Mouse (Mus musculus): ENCODE measurements around the gene Ptpn22. TPM values are rescaled to one million over a fixed set of nuclear protein-coding genes. Genes with fewer than 3 reads are reported as not detected.
A peak's percentile ranks its signal among the peaks of the same experiment; 100 is the strongest.
"Not testable (repeated sequence)": the region's sequence is repeated elsewhere in the genome, so short reads cannot be mapped to it uniquely, and the experiment has no call there.

The Ptpn22 gene
- 1 to 10 TPM; 1.6 to 2.7 TPM for total RNA-seq (2021)
- 0.27 and 0.41 TPM in 2 replicates for polyA plus RNA-seq (2012; rRNA removed)
- long read RNA-seq, result 0 reads

DNA sequence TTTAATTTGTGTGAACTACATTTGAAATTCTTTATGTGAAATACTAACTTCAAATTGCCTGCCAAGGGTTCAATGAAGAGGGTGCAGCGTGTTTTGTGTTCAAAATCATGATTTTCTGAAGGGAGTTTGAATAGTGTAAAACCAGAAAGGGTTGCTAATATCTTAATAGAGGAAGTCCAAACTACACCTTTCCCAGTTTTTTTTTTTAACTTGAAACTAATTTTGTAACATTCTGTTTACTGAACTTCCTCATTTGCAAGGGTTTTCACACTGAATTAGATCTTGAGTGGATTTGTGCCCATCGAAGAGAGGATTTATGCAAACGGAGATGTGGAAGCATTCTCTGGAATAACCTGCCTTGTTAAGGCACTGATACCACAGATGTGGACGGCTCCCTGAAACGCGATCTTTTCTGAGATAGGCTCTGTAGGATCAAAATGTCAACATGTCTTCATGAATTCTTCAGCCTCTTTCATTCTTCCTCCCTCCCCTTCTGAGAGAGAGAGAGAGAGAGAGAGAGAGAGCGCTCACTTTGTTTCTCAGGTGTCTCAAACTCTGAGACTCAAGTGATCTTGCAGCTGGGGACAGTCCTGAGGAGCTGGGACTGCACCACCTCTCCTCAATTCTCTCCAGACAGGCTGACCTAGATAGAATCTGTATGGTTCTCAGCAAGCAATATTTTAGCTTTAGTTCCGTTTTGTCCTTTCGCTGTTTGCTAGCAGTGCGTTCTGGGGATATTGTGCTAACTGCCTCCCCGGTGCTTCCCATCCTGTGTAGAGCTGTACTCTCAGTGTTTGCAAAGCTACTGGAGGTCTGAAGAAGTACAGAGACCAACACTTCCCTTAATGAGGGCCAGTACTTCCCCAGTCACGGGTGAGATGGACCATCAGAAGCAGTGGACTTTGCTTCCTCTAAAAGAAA is at the start of gene Ptpn22:
TSS of gene Ptpn22 (plus strand) at position 915 of the 921 bp plus-strand sequence.
- peak; percentile 5 for DNase-seq

DNA sequence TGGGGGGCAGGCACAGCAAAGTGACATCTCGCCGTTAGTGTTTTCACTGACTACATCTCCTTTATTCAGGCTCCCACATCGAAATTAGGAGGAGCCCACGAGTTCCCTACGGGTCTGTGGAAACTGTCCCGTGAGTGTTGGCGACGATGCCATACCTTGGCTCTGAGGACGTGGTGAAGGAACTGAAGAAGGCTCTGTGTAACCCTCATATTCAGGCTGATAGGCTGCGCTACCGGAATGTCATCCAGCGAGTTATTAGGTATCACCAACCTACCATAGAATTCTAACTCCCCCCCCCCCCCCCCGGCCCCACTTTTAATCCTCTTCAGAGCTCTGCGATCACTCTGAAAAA is 49.8 kb upstream of the Ptpn22 start:
- DNase-seq, result no peak

DNA sequence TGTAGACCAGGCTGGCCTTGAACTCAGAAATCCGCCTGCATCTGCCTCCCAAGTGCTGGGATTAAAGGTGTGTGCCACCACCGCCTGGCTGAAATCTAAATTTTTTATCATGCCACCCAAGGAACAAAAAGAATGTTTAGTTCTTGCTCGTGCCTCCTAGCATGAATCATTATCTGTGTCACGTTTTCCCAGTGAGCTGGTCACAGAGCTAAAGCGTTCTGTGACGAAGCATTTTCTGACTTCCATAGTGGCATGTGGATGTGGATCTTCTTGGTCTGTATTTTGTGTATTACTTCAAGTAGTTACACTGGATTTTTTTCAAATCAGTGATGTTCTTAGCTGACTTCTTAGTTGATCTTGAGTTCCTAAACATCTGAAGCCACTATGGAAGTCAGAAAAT is 48.6 kb upstream of the Ptpn22 start:
- DNase-seq, result no peak

DNA sequence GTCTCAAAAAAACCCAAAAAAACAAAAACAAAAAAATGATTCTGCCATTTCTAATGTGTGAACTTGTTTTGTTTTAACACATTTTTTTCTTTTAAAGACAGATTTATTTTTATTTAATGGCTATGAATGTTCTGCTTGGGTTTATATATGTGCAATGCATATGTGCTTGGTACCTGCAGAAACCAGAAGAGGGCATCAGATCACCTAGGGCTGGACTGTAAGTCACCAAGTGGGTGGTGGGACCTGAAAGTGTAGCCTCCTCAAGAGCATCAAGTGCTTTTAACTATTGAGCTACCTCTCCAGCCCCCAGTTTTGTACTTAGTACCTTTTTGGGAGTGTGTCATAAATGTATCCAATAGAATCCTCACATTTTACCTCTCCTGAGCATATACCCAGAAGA is 32.0 kb upstream of the Ptpn22 start:
- no peak for DNase-seq

DNA sequence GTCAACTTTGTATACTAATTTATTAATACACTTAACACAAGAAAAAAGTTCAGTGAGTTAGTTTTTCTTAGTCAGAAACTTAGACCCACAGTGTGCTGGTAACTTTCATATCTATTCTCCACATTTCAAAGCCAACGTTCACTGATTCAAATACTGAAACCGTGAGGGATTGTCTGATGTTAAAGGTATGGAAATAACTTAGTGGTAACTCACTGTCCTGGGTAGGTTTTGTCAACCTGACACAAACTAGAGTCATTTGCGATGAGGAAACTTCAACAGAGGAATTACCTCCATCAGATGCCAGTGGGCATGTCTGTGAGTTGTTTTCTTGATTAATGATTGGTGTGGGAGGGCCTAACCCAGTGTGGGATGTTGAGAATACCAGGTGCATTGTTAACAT is 30.6 kb upstream of the Ptpn22 start:
- DNase-seq, result no peak

DNA sequence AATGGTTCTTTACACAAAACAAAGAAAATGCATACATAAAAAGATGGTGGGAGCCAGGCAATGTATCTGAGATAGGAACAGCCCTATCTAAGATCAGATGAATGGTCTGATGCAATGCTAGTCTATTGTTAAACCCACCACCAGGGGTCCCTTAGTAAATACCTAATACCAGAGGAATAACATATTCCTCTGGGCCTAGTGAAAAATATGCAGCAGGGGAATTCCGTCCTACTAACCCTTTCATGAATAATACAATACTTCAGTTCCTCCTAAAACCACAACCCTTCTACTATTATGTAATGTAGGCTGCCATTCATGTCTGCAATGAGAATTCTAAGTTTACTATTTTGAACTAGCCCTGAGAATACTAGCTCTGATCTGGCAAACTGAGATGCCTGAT is 28.9 kb upstream of the Ptpn22 start:
- DNase-seq, result not testable (repeated sequence)

DNA sequence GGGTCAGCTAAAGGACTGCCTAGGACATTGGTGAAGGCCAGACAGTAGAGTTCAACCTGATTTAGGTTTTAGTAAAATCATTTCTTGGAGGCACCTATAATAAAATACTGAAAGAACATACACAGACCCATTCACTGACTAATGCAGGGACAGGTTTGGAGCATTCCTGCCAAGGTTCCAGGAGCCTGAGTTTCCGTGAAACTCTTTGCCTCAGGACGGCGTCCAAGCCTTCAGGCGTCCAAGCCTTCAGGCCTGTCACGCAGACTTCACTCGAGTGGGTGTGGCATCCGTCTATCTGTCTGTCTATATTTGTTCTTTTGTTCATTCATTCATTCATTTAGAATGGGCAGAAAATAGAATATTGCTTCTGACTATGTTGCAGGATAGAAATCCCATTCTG is 28.4 kb upstream of the Ptpn22 start:
- no peak for DNase-seq

DNA sequence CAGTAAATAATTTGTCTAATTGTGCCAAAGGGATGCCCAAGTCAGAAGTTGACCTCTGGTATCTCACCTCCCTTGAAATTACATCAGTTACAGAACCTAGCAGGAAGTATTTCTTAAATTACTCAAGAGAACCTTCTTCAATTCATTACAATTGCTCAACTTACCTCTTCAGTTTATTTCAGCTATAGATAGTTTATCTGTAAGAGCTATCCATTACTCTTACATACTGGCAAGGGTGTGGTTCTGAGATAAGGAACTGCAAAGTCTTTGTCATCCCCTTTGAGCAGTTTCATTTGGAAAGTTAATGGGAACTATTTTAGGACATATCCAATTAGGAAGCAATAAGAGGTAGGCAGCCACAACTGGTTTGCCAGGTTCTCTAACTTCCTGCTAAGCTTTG is 27.2 kb upstream of the Ptpn22 start, which contains the start of gene Bcl2l15:
TSS of gene Bcl2l15 (plus strand) at position 176 of the 400 bp plus-strand sequence.
- no peak for DNase-seq

DNA sequence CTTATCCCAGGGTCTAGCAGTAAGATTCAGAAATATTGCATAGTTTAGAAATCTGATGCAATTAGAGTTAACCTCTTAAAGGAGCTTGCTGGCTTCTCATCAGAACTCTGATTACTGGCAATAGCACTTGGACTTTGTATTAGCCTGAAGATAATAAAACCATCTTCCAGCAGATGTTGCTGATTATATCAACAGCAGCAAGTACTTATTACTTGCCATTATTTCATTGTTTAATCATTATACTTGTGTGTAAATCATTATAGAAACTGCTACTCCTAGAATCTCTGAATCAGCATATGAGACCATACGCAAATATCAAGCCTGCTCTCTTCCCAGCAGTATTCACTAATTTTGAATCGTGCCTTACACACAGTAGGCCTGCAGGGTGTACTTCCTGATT is 25.6 kb upstream of the Ptpn22 start:
- DNase-seq, result no peak

DNA sequence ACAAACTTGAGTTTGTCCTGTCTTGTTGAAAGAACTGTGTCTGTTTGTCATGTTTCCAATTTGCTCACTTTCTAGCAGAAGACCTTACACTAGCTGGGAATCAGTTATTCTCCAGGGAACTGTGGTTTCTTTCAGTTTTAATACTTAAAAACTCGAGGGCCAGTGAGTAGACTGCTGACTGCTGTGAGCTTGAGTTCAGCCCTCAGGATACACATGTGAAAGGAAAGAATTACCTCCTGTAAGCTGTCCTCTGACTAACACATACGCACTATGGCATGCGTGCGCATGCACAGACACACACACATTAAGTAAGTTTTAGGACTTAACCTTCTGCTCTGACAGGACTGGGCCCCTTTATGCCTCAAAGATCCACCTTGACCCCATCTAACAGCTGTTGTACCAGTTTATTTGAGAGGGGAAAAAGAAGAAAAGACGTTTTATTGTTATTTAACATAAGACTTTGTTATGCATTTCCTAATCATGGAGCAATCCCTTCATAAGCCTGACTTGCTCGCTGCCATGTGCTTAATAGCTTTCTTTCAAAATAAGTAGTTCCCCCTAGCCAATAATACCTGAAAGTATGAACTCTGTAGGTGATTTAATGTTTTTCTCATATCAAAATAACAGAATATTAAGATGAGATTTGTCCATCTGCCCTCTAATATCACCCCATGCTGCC is 24.2 kb upstream of the Ptpn22 start:
- no peak for DNase-seq

DNA sequence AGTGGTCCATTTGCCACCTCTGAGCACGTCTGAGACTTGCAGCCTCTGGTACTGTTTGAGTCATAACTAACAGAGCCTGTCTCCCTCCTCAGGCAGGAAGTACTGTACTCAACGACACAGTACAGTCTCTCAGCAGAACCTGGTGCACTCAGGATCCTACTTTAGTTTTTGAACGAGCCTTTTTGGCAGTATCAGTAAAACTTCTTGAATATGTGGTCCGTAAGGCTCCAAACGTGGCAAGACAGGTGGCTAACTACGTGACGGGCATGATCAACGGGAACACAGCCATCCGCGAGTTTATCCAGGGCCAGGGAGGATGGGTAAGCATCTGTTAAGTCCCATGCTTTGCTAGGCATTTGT is 23.7 kb upstream of the Ptpn22 start:
- DNase-seq, result no peak

DNA sequence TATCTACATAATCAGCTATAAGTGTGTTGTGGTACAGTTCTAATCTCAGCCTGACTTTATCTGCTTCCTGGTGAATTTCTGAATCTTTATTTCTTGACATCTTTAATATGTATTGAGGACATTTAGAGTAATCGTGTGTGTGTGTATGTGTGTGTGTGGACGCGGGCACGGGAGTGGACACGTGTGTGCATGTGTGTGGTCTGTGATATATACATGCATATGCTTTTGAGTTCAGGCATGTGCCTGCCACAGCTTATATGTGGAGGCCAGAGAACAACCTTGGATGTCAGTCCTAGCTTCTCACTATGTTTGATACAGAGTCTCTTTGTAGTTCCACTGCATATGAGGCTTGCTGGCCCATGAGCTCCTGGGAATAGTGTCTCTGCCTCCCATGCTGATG is 23.1 kb upstream of the Ptpn22 start:
- DNase-seq, result no peak

DNA sequence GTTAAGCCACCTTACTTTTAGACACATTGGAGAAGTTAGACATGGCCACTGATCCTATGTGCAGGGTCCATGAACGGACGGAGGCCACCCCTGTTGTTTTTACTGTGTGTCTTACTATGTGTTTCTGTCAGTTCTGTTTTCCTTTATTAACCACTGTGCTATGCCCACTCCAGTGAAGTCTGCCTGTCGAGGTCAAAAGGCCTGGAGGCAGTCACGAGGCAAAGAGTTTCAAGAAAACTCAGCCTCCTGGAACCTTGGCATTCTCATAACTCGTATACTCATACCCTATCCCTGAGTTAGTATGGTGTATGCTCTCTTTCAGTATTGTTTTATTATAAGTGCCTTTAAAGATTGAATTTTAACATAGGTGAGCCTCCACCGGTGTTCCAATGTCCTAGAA is 19.9 kb upstream of the Ptpn22 start:
- DNase-seq, result no peak

DNA sequence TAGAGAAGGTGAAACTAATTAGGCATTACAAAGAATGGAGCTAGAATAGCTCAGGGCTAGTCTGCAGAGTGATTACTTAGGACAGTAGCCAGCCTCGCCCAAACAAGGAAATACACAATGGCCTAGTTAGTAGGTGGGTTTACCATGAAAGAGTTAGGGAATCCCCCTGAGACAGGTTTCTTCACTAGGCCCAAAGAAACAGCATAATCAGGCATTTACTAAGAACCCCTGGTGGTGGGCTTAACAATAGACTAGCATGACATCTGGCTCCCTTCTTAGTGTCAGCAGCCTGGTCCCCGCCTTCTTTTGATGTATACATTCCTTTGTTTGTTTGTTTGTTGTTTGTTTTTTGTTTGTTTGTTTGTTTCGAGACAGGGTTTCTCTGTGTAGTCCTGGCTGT is 19.4 kb upstream of the Ptpn22 start:
- not testable (repeated sequence) for DNase-seq

DNA sequence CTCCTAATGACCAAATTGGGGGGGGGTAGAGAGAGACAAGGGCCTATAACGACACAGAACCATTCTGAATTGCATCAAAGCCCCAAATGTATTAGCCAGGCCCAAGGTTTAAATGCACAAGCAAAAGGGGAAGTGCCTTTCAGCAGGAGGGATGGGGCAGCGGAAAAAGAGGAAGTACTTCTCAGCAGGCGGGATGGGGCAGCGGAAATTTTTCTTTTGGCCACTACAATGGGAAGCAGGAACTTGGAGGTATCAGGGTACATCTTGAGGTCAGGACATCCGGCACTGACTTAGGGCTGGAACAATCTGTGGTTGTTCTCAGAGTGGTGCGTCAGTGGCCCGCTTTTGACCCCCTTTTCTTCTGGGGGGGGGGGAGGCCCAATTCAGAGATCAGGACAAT is 18.6 kb upstream of the Ptpn22 start:
- not testable (repeated sequence) for DNase-seq

DNA sequence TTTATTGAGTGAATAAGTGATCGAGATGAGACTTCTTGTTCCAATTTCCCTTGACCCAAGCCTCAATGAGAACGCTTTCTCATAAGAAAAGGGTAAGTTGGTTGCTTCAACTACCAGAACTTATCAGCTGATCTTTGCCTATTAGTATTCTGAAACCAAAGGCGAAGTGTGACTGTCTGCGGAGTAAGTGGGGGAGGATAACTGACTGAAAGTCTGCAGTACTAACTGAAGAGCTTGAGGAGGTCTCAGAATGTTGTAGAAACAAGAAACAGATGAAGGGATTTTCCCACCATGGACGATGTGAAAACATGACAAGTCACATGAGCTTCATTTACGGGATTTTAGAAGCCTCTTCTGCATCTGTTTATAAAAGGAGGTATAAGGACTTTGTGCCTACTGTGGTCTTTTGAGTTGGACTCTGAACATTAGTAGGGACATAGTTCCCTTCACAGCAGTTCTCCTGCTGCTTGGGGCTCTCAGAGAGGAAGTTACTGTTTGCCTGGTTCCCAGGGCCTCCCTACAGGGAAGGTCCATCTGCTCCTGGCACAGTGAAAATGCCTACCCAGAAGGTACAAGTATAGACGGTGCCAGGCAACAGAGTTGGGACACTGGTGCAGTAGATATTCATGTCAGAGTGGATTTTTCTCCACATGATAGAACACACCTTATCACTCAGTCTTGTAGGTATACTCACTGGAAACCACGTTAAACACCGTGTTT is 8.8 kb upstream of the Ptpn22 start:
- no peak for DNase-seq

DNA sequence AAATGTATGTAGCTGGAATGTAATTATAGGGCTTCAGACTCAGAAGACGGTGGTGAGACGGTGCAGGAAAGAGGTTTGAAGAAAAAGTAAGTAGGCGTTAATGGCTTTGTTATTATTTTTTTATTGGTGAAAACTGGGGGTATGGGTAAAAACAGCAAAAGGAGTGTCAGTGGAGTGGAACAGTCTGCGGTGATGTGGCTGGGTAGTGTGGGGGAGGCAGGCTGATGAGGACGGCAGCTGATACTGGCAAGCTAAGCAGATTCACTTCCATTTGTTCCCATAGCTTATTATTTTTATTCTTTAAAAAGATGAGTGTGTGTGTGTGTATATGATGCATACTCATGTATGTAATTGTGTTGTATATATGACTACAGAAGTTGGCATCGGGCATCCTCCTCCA is 8.1 kb upstream of the Ptpn22 start:
- no peak for DNase-seq

DNA sequence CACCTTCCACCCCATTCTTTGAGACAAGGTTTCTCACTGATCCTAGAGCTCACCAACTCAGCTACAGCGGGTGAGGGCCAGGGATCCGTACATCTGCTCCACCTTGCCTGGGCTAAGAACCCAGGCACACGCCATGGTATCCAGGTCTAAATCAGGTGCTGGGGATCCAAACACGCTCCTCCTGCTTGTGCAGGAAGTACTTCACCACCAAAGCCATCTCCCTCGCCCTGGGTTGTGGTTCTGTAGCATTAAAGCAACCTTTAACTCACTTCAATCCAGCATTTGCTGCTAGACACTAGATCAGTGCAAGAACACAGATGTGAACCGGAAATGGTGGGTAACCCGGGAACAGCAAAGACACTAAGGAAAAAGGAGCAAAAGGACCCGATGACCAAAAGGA is 7.7 kb upstream of the Ptpn22 start:
- no peak for DNase-seq

DNA sequence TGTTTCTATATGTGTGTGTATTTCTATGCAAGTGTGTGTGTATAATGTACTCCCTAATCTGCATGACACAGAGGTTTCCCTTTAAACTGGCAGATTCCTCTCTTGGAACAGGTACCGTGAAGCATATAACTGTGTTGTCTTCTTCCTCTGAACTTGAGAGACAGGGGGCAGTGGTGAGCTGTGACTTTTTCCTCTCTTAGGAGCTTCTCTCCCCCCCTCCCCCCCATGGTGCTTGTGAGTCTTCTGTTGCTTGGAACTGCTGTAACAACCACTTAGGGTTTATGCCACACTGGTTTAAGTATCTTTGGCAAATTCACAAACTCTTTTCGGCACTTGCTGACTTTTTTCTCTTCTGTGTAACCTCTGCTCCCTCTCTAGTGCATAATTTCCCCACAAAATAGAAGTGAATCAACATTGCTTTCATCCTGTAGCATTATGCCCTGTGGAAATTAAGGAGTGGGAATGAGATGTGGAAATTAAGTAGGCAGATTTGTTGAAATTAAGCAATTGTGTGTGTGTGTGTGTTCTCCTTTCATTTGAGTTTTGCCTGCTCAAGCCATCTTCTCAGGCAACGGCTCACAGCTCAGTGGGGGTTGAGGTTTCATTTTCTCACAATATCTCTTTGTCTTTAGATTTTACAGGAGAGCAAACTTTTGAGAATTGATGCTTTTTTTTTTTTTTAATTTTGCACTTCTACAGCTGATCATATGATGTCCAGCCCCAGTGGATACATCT is 6.9 kb upstream of the Ptpn22 start:
- peak; percentile 37 for DNase-seq

DNA sequence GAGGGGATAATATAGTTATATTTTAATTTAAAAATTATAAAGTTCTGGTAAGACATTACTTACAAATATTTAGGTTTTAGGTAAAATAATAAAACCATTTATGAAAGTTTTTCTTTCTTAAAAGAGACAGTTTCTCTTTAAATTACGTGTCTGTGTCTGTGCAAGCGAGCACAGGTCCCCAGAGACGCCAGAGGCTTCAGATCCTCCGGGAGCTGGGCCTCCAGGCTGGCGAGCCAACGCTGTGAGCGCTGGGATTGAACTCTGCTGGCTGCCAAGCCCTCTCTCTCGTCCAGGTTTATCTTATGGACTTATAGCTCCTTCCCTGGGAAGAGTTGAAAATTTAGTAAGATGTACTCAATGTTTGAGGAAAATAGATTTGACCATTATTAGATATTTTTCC is 5.8 kb upstream of the Ptpn22 start:
- DNase-seq, result no peak

DNA sequence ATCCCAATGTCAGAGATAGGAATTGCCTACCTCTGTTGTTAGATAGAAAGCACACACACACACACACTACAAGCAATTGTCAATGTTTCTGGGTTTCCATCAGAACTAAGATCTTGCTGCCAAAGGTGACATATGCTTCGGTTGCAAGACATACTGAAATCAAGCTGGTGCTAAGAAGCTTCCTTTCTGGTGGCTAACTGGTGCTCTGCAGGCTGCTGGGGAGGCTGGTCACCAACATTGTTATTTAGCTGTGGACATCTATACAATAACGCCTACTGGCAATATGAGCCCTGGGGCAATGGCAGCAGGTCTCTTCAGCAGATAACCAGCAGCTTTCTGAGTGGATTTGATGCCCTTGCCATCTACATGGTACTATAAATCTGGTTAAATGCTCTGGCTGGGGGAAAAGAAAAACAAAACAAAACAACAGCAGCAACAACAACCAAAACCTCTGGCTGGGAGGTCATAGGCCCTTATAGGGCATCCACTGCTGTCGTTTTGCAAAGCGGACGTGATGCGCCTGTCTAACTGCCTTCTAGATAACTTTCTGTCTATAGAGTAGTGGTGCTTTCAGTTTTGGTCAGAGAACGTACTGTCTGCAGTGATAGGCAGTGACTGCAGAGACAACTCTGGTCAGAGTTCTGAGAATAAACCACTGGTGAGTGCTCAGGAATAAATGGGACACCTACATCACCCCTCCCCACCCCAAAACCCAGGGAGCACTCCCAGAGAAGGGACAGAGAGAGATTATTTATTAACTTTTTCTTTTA is 2.4 kb upstream of the Ptpn22 start:
- no peak for DNase-seq

Data from adrenal gland, adult 2 months (tissue).